Mouse (Mus musculus) ovary, postnatal 14 days (tissue): Measurements from ENCODE around the gene Olfr1254.

Source experiments
- DNase-seq: peaks from one replicate; pipeline ENCODE4 v3.0.0; 2022; ENCODE audit warnings: low spot score

The Olfr1254 gene

GRCm38 (mm10) chr2:89793519-89793918 is at the start of gene Olfr1254:
Gene Olfr1254, minus strand, starts transcription at chr2:89793619.
- no peak for DNase-seq

- no peak for DNase-seq
These were observed 48.0 kb upstream of the Olfr1254 start, which contains the start of gene Olfr1256 for GRCm38 (mm10) chr2:89841455-89841854. Gene Olfr1256, minus strand, starts transcription at chr2:89841555.

- no peak for DNase-seq
These were observed 26.8 kb upstream of the Olfr1254 start for GRCm38 (mm10) chr2:89820216-89820615.

- no peak for DNase-seq
These were observed 18.3 kb upstream of the Olfr1254 start, which contains the start of gene Olfr1255 for GRCm38 (mm10) chr2:89811751-89812150. Gene Olfr1255, plus strand, starts transcription at chr2:89812051.

GRCm38 (mm10) chr2:89810751-89811150 is 17.3 kb upstream of the Olfr1254 start:
- no peak for DNase-seq

GRCm38 (mm10) chr2:89799583-89799982 is 6.2 kb upstream of the Olfr1254 start:
- DNase-seq: no peak

- no peak for DNase-seq
These were observed 36.4 kb downstream of the Olfr1254 start, which contains the start of gene Olfr1253 for GRCm38 (mm10) chr2:89756990-89757389. Gene Olfr1253, minus strand, starts transcription at chr2:89757090.
